Mouse (Mus musculus) limb, embryonic 11.5 days (tissue): ENCODE data around the gene Gnaq. TPM values are rescaled to one million over a fixed set of nuclear protein-coding genes. Genes with fewer than 3 reads are reported as not detected.

Source experiments
- ATAC-seq: fragments of 200-750 bp; cut with Nextera tagmentation; 2 replicates; pipeline ENCODE4 v1.8.0; 2017; ENCODE audit warnings: low read depth; ENCODE audit not compliant: insufficient number of reproducible peaks, low FRiP score, low TSS enrichment
- DNase-seq: peaks from one replicate; pipeline ENCODE4 v3.0.0-alpha.2; 2015; ENCODE audit warnings: low spot score
- H3K27ac ChIP-seq: fragments of 300-500 bp; sonication (generic); replicated peaks from 2 replicates; pipeline ENCODE4 v1.5.1; 2014; ENCODE audit warnings: low read depth, mild to moderate bottlenecking, low read length
- H3K27me3 ChIP-seq: fragments of 300-500 bp; sonication (generic); 2 replicates; pipeline ENCODE4 v1.6.1; 2014; ENCODE audit warnings: mild to moderate bottlenecking, low read length, mixed read lengths; ENCODE audit not compliant: control insufficient read depth, insufficient read depth
- H3K36me3 ChIP-seq: fragments of 300-500 bp; sonication (generic); 2 replicates; pipeline ENCODE4 v1.6.1; 2014; ENCODE audit warnings: mild to moderate bottlenecking, low read length, moderate library complexity, mixed read lengths; ENCODE audit not compliant: control insufficient read depth, insufficient read depth
- H3K4me1 ChIP-seq: fragments of 300-500 bp; sonication (generic); 2 replicates; pipeline ENCODE4 v1.6.1; 2014; ENCODE audit warnings: low read length, mixed read lengths; ENCODE audit not compliant: control insufficient read depth, insufficient read depth
- H3K4me2 ChIP-seq: fragments of 300-500 bp; sonication (generic); 2 replicates; pipeline ENCODE4 v1.6.1; 2014; ENCODE audit warnings: low read depth, mild to moderate bottlenecking, moderate library complexity; ENCODE audit not compliant: severe bottlenecking
- H3K4me3 ChIP-seq: fragments of 300-500 bp; sonication (generic); 2 replicates; pipeline ENCODE4 v1.5.1; 2014; ENCODE audit warnings: low read depth, low read length
- H3K9ac ChIP-seq: fragments of 300-500 bp; sonication (generic); 2 replicates; pipeline ENCODE4 v1.6.1; 2014; ENCODE audit warnings: mild to moderate bottlenecking, low read length
- H3K9me3 ChIP-seq: fragments of 300-500 bp; sonication (generic); 2 replicates; pipeline ENCODE4 v1.6.1; 2016; ENCODE audit warnings: low read length; ENCODE audit not compliant: control insufficient read depth
- WGBS: fragments of 180-500 bp; shearing (Covaris S2); extraction: QIAGEN DNeasy Blood & Tissue Kit; methylation state at CpG from one replicate; pipeline ENCODE4 v1.1.7; 2014; 5-methylcytosine and 5-hydroxymethylcytosine counted together
- polyA plus RNA-seq: library from polyadenylated mRNA; unstranded; fragments of >200 nt; fragmentation: Nextera tagmentation; extraction: Ambion mirVana; gene quantifications from 2 replicates; pipeline ENCODE4 v1.2.1, GENCODE M21; 2014

Gnaq gene
- polyA plus RNA-seq, 1 experiment from 2014 or later = 14.1 TPM

DNA sequence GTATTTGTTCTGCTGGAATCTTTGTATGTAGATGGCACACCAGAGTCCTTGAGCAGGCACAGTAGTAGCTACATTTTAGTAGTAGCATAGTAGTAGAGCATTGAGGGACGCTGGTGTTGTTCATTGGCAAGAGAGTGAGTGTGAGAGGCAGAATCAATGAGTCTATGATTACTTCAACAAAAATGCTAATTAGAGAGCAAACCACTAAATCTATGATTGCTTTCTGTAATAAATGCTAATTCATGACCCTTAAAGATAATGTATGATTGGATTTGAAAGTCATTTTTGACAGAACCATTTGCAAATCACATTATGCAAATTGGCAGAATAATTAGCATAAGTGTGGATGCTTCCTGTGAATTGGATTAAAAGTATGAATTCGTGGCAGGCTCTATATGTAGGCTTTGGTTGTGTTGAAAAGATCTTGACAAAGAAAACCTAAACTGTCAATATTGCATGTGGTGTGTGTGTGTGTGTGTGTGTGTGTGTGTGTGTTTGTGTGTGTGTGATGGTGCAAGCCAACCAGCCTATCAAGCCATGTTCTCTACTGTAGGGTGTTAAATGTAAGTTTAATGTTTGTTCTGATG is 82.9 kb downstream of the Gnaq start:
- Histone ChIP-seq H3K36me3 (no peaks in the 10 kb centered on the region), H3K27ac (no peak overlapping the region), H3K9ac (no peak overlapping the region), H3K4me3 (no peak overlapping the region), H3K27me3 (no peaks in the 10 kb centered on the region), H3K4me2 (no peak overlapping the region), H3K9me3 (no peaks in the 10 kb centered on the region), H3K4me1 (no peaks in the 10 kb centered on the region)
- ATAC-seq (no peak), DNase-seq (no peak)
- WGBS = 85% methylated on average over 2 of the region's 2 CpGs

DNA sequence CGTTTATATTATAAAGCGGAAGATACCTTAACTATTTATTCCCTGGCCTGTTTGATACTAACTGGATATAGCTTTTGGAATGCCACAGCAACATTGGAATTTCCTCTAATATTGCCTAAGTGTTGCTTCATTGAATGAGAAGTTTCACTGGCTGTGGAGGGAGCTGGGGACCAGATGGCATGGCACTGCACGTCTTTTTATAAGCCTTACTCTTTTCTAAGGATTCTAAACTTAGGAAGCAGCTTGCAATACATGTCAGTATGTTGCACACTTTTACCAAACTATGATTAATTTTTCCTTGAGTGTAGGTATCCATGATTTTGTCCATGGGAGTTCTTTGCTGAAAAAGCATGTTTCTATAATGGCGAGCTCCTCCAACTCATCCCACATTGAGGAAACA is 87.3 kb downstream of the Gnaq start:
- Histone ChIP-seq H3K9ac (no peak overlapping the region), H3K4me3 (no peak overlapping the region), H3K4me2 (no peak overlapping the region), H3K27ac (no peak overlapping the region), H3K4me1 (no peaks in the 10 kb centered on the region), H3K27me3 (no peaks in the 10 kb centered on the region), H3K9me3 (no peaks in the 10 kb centered on the region), H3K36me3 (no peaks in the 10 kb centered on the region)
- 93% methylated on average over 4 of the region's 4 CpGs for WGBS
- DNase-seq (no peak), ATAC-seq (no peak)

DNA sequence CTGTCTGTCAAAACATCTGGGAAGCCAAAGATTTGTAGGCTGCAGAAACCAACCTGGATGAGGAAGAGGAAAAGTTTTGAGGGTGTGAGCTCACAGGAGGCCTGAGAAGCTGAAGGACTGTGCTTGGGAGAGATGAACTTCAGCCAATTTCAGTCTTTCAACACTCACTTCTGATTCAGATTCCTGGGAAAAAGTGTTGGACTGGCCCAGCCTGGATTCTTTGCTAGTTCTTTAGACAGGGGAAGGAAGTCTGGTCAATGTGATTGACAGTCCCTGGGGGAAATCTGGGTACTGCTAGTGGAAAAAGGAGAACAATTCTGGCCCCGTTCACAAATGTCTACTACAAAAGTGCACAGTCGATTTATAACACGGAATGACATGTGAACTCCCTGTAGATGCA is 89.9 kb downstream of the Gnaq start:
- 90% methylated on average over 3 of the region's 3 CpGs for WGBS
- Histone ChIP-seq H3K9ac (no peak overlapping the region), H3K27ac (no peak overlapping the region), H3K9me3 (no peaks in the 10 kb centered on the region), H3K4me1 (no peaks in the 10 kb centered on the region), H3K36me3 (peaks cover 3% of the 10 kb centered on the region; the same call in 1 of the 2 replicates), H3K27me3 (no peaks in the 10 kb centered on the region), H3K4me2 (no peak overlapping the region), H3K4me3 (no peak overlapping the region)
- DNase-seq = no peak
- no peak for ATAC-seq

- Histone ChIP-seq H3K4me2 (no peak overlapping the region), H3K27ac (no peak overlapping the region)
Measured at GRCm38 (mm10) chr19:16223126-16223525, 90.5 kb downstream of the Gnaq start.

GRCm38 (mm10) chr19:16224831-16225230 is 92.2 kb downstream of the Gnaq start:
- Histone ChIP-seq H3K36me3 (peaks cover 3% of the 10 kb centered on the region; the same call in 1 of the 2 replicates), H3K9ac (no peak overlapping the region), H3K4me1 (no peaks in the 10 kb centered on the region), H3K4me3 (no peak overlapping the region), H3K9me3 (no peaks in the 10 kb centered on the region), H3K27me3 (no peaks in the 10 kb centered on the region), H3K27ac (no peak overlapping the region), H3K4me2 (no peak overlapping the region)
- 68% methylated on average over 2 of the region's 2 CpGs for WGBS
- DNase-seq (no peak), ATAC-seq (no peak)

More at GRCm38 (mm10) chr19:16223126-16223525, 90.5 kb downstream of the Gnaq start:
- no peak overlapping the region for H3K4me3 ChIP-seq
- WGBS = 96% methylated on average over 3 of the region's 3 CpGs
- ATAC-seq (no peak), DNase-seq (no peak)
- no peaks in the 10 kb centered on the region for H3K27me3 ChIP-seq
- no peaks in the 10 kb centered on the region for H3K9me3 ChIP-seq
- H3K4me1 ChIP-seq = no peaks in the 10 kb centered on the region
- no peak overlapping the region for H3K9ac ChIP-seq
- peaks cover 3% of the 10 kb centered on the region; the same call in 1 of the 2 replicates for H3K36me3 ChIP-seq

DNA sequence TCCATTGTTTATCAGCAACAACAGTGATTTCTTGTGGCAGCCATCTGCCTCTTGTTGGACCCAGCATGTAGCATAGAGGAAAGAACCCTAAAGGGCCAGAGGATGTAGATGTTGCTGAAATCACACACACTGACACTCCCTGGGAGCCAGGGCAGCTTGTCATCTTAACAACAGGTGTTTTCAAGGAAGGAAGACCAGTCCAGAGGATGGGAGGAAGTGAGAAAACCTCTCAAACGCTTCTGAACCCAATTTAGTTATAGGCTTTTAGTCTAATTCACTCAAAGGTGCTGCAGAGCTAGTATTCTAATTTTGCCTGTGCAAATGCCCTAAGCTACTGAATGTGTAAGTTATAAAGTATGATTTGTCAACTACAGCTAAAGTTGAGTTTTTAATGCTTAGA is 99.0 kb downstream of the Gnaq start:
- Histone ChIP-seq H3K4me3 (no peak overlapping the region), H3K27ac (no peak overlapping the region), H3K36me3 (no peaks in the 10 kb centered on the region), H3K4me2 (no peak overlapping the region), H3K27me3 (no peaks in the 10 kb centered on the region), H3K4me1 (no peaks in the 10 kb centered on the region), H3K9me3 (no peaks in the 10 kb centered on the region), H3K9ac (no peak overlapping the region)
- WGBS = 85% methylated on average over 1 of the region's 1 CpGs
- DNase-seq (no peak), ATAC-seq (no peak)

- Histone ChIP-seq H3K4me1 (no peaks in the 10 kb centered on the region; the same call in 1 of the 2 replicates), H3K27ac (no peak overlapping the region), H3K4me2 (no peak overlapping the region), H3K27me3 (no peaks in the 10 kb centered on the region), H3K9me3 (no peaks in the 10 kb centered on the region), H3K36me3 (no peaks in the 10 kb centered on the region), H3K9ac (no peak overlapping the region), H3K4me3 (no peak overlapping the region)
- DNase-seq = no peak
- WGBS = 94% methylated on average over 8 of the region's 8 CpGs
- ATAC-seq = no peak
Measured at GRCm38 (mm10) chr19:16235594-16235993, 103.0 kb downstream of the Gnaq start.

- no peak for ATAC-seq
- H3K27me3 ChIP-seq = no peaks in the 10 kb centered on the region
- H3K9ac ChIP-seq = no peak overlapping the region
- no peaks in the 10 kb centered on the region for H3K9me3 ChIP-seq
- H3K27ac ChIP-seq = no peak overlapping the region
- 87% methylated on average over 1 of the region's 1 CpGs for WGBS
- no peaks in the 10 kb centered on the region for H3K36me3 ChIP-seq
- no peak for DNase-seq
- H3K4me2 ChIP-seq = no peak overlapping the region
- no peak overlapping the region for H3K4me3 ChIP-seq
- H3K4me1 ChIP-seq = no peaks in the 10 kb centered on the region; the same call in 1 of the 2 replicates
Measured at GRCm38 (mm10) chr19:16237034-16237433, 104.4 kb downstream of the Gnaq start.

DNA sequence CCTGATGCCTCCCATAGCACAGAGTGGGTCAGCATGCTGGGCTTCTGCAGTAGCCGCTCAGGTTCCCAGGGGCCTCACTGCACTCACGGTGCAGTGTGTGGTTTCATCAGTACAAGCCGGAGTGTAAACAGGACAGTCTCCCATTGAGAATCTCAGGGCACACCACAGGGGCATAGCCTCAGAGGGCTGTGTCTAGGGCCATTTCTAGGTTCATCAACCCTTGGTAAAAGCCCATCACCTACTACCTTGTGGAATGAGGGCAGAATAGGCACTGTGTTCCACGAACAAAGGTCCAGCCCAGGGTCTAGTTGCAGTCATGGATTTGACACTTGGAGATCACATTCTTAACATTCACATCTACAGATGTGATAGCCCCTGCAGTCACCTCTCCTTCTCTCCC is 105.4 kb downstream of the Gnaq start:
- DNase-seq (no peak), ATAC-seq (no peak)
- H3K27ac ChIP-seq = no peak overlapping the region
- H3K4me3 ChIP-seq = no peak overlapping the region
- no peak overlapping the region for H3K4me2 ChIP-seq
- H3K4me1 ChIP-seq = no peaks in the 10 kb centered on the region; the same call in 1 of the 2 replicates
- no peaks in the 10 kb centered on the region for H3K9me3 ChIP-seq
- no peaks in the 10 kb centered on the region for H3K27me3 ChIP-seq
- no peak overlapping the region for H3K9ac ChIP-seq
- no peaks in the 10 kb centered on the region for H3K36me3 ChIP-seq
- WGBS = 71% methylated on average over 4 of the region's 4 CpGs
